Mouse (Mus musculus): ENCODE data around the gene Gm7361. TPM values are rescaled to one million over a fixed set of nuclear protein-coding genes. Genes with fewer than 3 reads are reported as not detected.
"Not testable (repeated sequence)": the region's sequence is repeated elsewhere in the genome, so short reads cannot be mapped to it uniquely, and the experiment has no call there.

The Gm7361 gene
- not detected in 2 replicates for polyA plus RNA-seq (2011; ENCODE audit: insufficient read depth, insufficient read length, low replicate concordance, missing spikeins)

GRCm38 (mm10) chr5:26257391-26257790 is at the start of gene Gm7361:
TSS of gene Gm7361 (plus strand) at chr5:26257691.
- not testable (repeated sequence) for H3K4me1 ChIP-seq (ENCODE audit: control insufficient read depth, insufficient read depth, low read length); H3K4me3 ChIP-seq (replicated peaks; ENCODE audit: control insufficient read depth, low read depth, low read length); H3K27ac ChIP-seq (ENCODE audit: control insufficient read depth, insufficient read depth, low read depth, low read length, poor library complexity)
- 54% methylated on average over 3 of the region's 3 CpGs for WGBS

GRCm38 (mm10) chr5:26211030-26211429 is 46.5 kb upstream of the Gm7361 start:
- H3K4me1 ChIP-seq (ENCODE audit: control insufficient read depth, insufficient read depth, low read length), result no peaks in the 10 kb centered on the region
- WGBS, result 82% methylated on average over 4 of the region's 4 CpGs

GRCm38 (mm10) chr5:26222076-26222475 is 35.4 kb upstream of the Gm7361 start:
- TF ChIP-seq CTCF (IDR thresholded peaks at IDR 0.05; ENCODE audit: control insufficient read depth, insufficient read depth, low read length), result no peak
- no peak for TF ChIP-seq POLR2A (IDR thresholded peaks at IDR 0.05; ENCODE audit: borderline replicate concordance, control insufficient read depth, low read depth, low read length)
- H3K4me1 ChIP-seq (ENCODE audit: control insufficient read depth, insufficient read depth, low read length), result no peaks in the 10 kb centered on the region
- H3K27ac ChIP-seq (ENCODE audit: control insufficient read depth, insufficient read depth, low read depth, low read length, poor library complexity), result no peak overlapping the region
- no peak overlapping the region for H3K4me3 ChIP-seq (replicated peaks; ENCODE audit: control insufficient read depth, low read depth, low read length)
- WGBS, result 81% methylated on average over 1 of the region's 1 CpGs

More at GRCm38 (mm10) chr5:26211030-26211429, 46.5 kb upstream of the Gm7361 start:
- Histone ChIP-seq H3K4me3 (replicated peaks; ENCODE audit: control insufficient read depth, low read depth, low read length) (no peak overlapping the region), H3K27ac (ENCODE audit: control insufficient read depth, insufficient read depth, low read depth, low read length, poor library complexity) (no peak overlapping the region)
- TF ChIP-seq POLR2A (IDR thresholded peaks at IDR 0.05; ENCODE audit: borderline replicate concordance, control insufficient read depth, low read depth, low read length) (no peak), CTCF (IDR thresholded peaks at IDR 0.05; ENCODE audit: control insufficient read depth, insufficient read depth, low read length) (no peak)

GRCm38 (mm10) chr5:26266656-26267055 is 9.2 kb downstream of the Gm7361 start:
- H3K4me3 ChIP-seq (replicated peaks; ENCODE audit: control insufficient read depth, low read depth, low read length); H3K27ac ChIP-seq (ENCODE audit: control insufficient read depth, insufficient read depth, low read depth, low read length, poor library complexity); H3K4me1 ChIP-seq (ENCODE audit: control insufficient read depth, insufficient read depth, low read length): not testable (repeated sequence)
- 78% methylated on average over 3 of the region's 3 CpGs for WGBS

GRCm38 (mm10) chr5:26280361-26280760 is 22.9 kb downstream of the Gm7361 start:
- WGBS, result 61% methylated on average over 5 of the region's 5 CpGs
- Histone ChIP-seq H3K4me3 (replicated peaks; ENCODE audit: control insufficient read depth, low read depth, low read length) (no peak overlapping the region), H3K27ac (ENCODE audit: control insufficient read depth, insufficient read depth, low read depth, low read length, poor library complexity) (no peak overlapping the region), H3K4me1 (ENCODE audit: control insufficient read depth, insufficient read depth, low read length) (no peaks in the 10 kb centered on the region)
- no peak for TF ChIP-seq CTCF (IDR thresholded peaks at IDR 0.05; ENCODE audit: control insufficient read depth, insufficient read depth, low read length)
- no peak for TF ChIP-seq POLR2A (IDR thresholded peaks at IDR 0.05; ENCODE audit: borderline replicate concordance, control insufficient read depth, low read depth, low read length)

- WGBS, result 58% methylated on average over 1 of the region's 1 CpGs
- TF ChIP-seq POLR2A (IDR thresholded peaks at IDR 0.05; ENCODE audit: borderline replicate concordance, control insufficient read depth, low read depth, low read length) (no peak), CTCF (IDR thresholded peaks at IDR 0.05; ENCODE audit: control insufficient read depth, insufficient read depth, low read length) (no peak)
- Histone ChIP-seq H3K4me3 (replicated peaks; ENCODE audit: control insufficient read depth, low read depth, low read length) (no peak overlapping the region), H3K27ac (ENCODE audit: control insufficient read depth, insufficient read depth, low read depth, low read length, poor library complexity) (no peak overlapping the region), H3K4me1 (ENCODE audit: control insufficient read depth, insufficient read depth, low read length) (no peaks in the 10 kb centered on the region)
Observed at GRCm38 (mm10) chr5:26281717-26282116, 24.2 kb downstream of the Gm7361 start.

GRCm38 (mm10) chr5:26282282-26282681 is 24.8 kb downstream of the Gm7361 start:
- Histone ChIP-seq H3K27ac (ENCODE audit: control insufficient read depth, insufficient read depth, low read depth, low read length, poor library complexity) (no peak overlapping the region), H3K4me1 (ENCODE audit: control insufficient read depth, insufficient read depth, low read length) (no peaks in the 10 kb centered on the region), H3K4me3 (replicated peaks; ENCODE audit: control insufficient read depth, low read depth, low read length) (no peak overlapping the region)
- WGBS, result 10% methylated on average over 4 of the region's 4 CpGs
- TF ChIP-seq POLR2A (IDR thresholded peaks at IDR 0.05; ENCODE audit: borderline replicate concordance, control insufficient read depth, low read depth, low read length) (no peak), CTCF (IDR thresholded peaks at IDR 0.05; ENCODE audit: control insufficient read depth, insufficient read depth, low read length) (no peak)

- no peak for TF ChIP-seq POLR2A (IDR thresholded peaks at IDR 0.05; ENCODE audit: borderline replicate concordance, control insufficient read depth, low read depth, low read length)
- TF ChIP-seq CTCF (IDR thresholded peaks at IDR 0.05; ENCODE audit: control insufficient read depth, insufficient read depth, low read length), result no peak
- H3K27ac ChIP-seq (ENCODE audit: control insufficient read depth, insufficient read depth, low read depth, low read length, poor library complexity), result no peak overlapping the region
- H3K4me1 ChIP-seq (ENCODE audit: control insufficient read depth, insufficient read depth, low read length), result no peaks in the 10 kb centered on the region
- no peak overlapping the region for H3K4me3 ChIP-seq (replicated peaks; ENCODE audit: control insufficient read depth, low read depth, low read length)
- WGBS, result 68% methylated on average over 1 of the region's 1 CpGs
Observed at GRCm38 (mm10) chr5:26283399-26283798, 25.9 kb downstream of the Gm7361 start.

GRCm38 (mm10) chr5:26291621-26292020 is 34.1 kb downstream of the Gm7361 start:
- 78% methylated on average over 1 of the region's 1 CpGs for WGBS
- TF ChIP-seq POLR2A (IDR thresholded peaks at IDR 0.05; ENCODE audit: borderline replicate concordance, control insufficient read depth, low read depth, low read length), result no peak
- no peaks in the 10 kb centered on the region for H3K4me1 ChIP-seq (ENCODE audit: control insufficient read depth, insufficient read depth, low read length)
- H3K27ac ChIP-seq (ENCODE audit: control insufficient read depth, insufficient read depth, low read depth, low read length, poor library complexity), result no peak overlapping the region
- no peak overlapping the region for H3K4me3 ChIP-seq (replicated peaks; ENCODE audit: control insufficient read depth, low read depth, low read length)

Measured in bone marrow, adult 2 months (tissue).